Mouse (Mus musculus): ENCODE results near the gene Nrp1. TPM values are rescaled to one million over a fixed set of nuclear protein-coding genes. Genes with fewer than 3 reads are reported as not detected.

Gene Nrp1
- polyA plus RNA-seq, 1 experiment from 2014 or later: 89.0 TPM

DNA sequence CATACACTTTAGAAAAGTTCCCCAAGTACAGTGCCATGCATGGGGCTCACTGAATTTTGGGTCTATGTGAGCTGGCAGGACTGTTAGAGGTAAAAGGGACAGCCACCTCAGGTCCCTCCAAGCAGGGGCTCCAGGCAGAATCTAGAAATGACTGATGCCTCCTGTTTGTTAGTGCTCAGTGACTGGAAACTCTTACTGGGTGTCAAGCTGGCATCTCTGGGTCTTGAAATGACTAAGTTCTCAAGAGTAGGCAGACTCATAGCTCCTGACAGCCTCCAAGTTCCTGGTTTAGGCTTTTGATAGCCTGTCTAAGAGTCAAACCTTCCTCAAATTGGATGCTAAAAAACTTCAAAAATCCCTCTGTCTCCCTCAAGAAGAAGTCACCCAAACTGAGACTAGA lies 177.3 kb downstream of the Nrp1 start:
- no peak overlapping the region for H3K9ac ChIP-seq
- H3K4me3 ChIP-seq: no peak overlapping the region
- H3K27ac ChIP-seq: no peak overlapping the region
- no peaks in the 10 kb centered on the region for H3K36me3 ChIP-seq (replicated peaks)
- H3K4me2 ChIP-seq: no peak overlapping the region
- peaks cover 8% of the 10 kb centered on the region for H3K4me1 ChIP-seq
- ATAC-seq (replicated peaks): no peak
- no peaks in the 10 kb centered on the region for H3K9me3 ChIP-seq
- no peaks in the 10 kb centered on the region for H3K27me3 ChIP-seq (replicated peaks)

DNA sequence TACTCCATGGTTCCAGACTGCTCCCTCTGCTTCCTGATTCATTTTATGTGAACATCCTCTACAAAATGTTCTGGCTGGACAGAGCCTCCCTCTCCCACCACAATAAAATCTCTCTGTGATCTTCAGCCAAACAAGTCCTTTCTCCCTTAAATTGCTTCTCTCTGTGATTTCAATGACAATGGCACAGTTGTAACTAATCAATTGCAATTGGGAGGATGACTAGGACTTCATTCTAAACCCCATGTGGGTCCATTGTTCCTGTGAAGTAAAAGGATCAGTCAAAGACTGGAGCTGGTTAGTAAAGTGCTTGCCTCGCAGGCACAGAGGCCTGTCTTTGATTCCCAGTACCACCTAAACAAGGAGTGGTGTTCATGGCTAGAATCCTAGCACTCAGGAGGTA lies 180.0 kb downstream of the Nrp1 start:
- no peak for ATAC-seq (replicated peaks)
- H3K4me2 ChIP-seq: no peak overlapping the region
- WGBS: 12% methylated on average over 1 of the region's 1 CpGs
- H3K9ac ChIP-seq: no peak overlapping the region
- no peaks in the 10 kb centered on the region for H3K36me3 ChIP-seq (replicated peaks)
- H3K4me1 ChIP-seq: peaks cover 8% of the 10 kb centered on the region
- H3K4me3 ChIP-seq: no peak overlapping the region
- no peak overlapping the region for H3K27ac ChIP-seq
- no peaks in the 10 kb centered on the region for H3K9me3 ChIP-seq
- H3K27me3 ChIP-seq (replicated peaks): no peaks in the 10 kb centered on the region

DNA sequence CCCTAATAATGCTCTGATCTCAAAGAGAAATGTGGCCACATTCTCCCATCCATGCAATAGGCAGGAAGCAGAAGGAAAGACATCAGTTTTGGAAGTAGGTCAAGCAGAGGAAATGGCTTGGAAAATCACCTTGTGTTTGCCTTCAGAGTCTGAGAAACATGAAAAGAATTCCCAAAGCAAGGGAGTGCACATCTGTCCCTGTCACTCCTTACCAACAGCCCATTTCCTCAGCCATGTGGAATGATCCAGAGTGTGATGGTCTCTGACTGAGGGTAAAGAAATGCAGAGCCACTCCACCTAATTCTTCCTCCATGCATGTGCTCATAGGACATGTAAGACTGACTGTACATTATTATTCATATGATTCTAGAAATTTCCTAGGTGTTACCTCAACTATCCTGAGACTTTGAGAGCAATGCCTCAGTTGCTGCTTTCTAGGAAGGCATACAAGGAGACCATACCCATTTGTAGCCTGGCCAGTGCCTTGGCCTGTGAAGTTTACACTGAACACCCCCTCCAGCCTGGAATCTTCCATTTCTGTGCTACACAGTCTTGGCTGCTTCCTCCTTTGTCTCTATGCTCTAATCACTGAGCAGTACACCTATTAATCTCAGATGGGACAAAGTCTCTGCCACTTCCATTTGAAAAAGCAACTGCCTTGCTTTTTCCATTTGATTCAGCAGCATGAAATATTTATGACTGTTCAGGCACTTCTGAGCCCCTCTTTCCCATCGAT lies 183.1 kb downstream of the Nrp1 start:
- 64% methylated on average over 1 of the region's 1 CpGs for WGBS
- ATAC-seq (replicated peaks): no peak
- Histone ChIP-seq H3K4me2 (no peak overlapping the region), H3K36me3 (replicated peaks) (no peaks in the 10 kb centered on the region), H3K4me3 (no peak overlapping the region), H3K9me3 (no peaks in the 10 kb centered on the region), H3K27ac (no peak overlapping the region), H3K4me1 (no peaks in the 10 kb centered on the region), H3K9ac (no peak overlapping the region), H3K27me3 (replicated peaks) (no peaks in the 10 kb centered on the region)

DNA sequence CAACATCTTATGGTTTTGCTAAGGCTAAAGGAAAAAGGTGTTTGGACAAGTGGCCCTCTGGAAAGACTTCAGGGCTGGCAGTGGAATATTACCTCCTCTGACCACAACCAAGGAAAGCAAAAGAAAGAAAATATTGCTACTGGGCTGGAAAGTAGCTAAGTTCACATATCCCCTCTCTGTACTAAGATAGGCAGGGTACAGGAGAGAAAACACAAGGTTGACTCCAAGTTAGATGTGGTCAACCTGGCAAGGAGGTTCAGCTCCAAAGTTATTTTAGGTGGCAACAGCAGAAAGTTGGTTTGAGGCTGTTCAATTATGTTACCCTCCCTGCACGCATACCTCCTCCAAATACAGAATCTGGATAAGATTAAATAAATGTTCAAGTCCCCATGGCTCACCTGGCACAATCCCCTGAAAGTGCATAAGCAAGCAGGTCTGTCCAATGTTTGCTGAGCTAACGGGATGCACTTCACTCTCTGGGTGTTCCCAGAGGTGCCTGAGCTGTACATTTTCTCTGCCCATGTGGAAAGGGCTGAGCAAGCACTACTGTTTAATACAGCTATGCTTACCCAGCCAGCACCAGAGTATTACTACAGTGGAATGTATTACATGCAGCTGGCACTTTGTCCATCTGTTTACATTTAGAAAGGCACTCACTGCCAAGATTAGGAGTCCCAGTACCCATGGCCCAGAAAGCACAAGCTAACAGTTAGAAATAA lies 185.9 kb downstream of the Nrp1 start:
- WGBS: 84% methylated on average over 2 of the region's 2 CpGs
- ATAC-seq (replicated peaks): no peak
- H3K4me1 ChIP-seq: no peaks in the 10 kb centered on the region

DNA sequence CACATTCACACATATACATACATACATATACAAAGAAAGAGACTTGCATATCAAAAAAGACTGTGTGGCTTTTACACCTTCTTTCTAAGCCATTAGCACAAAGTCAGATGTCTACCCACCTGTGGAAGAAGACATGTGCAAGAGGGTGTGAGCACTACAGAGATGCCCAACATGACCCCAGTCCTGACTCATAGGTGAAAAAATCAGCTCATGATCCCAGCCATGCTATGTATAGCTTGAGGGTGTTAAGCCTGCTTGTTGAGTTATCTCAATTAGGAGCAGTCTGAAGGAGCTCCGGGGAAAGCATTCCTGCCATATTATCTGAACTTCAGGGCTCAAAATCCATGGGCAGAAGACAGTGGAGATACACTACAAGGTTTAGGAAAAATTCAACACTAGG lies 187.9 kb downstream of the Nrp1 start:
- no peak overlapping the region for H3K27ac ChIP-seq
- no peak overlapping the region for H3K4me2 ChIP-seq
- 94% methylated on average over 1 of the region's 1 CpGs for WGBS
- H3K9me3 ChIP-seq: no peaks in the 10 kb centered on the region
- H3K36me3 ChIP-seq (replicated peaks): no peaks in the 10 kb centered on the region
- H3K4me3 ChIP-seq: no peak overlapping the region
- no peaks in the 10 kb centered on the region for H3K4me1 ChIP-seq
- ATAC-seq (replicated peaks): no peak
- no peak overlapping the region for H3K9ac ChIP-seq
- H3K27me3 ChIP-seq (replicated peaks): no peaks in the 10 kb centered on the region

More for the DNA sequence above, 185.9 kb downstream of the Nrp1 start:
- H3K36me3 ChIP-seq (replicated peaks): no peaks in the 10 kb centered on the region
- no peak overlapping the region for H3K9ac ChIP-seq
- H3K27ac ChIP-seq: no peak overlapping the region
- H3K27me3 ChIP-seq (replicated peaks): no peaks in the 10 kb centered on the region
- no peaks in the 10 kb centered on the region for H3K9me3 ChIP-seq
- H3K4me3 ChIP-seq: no peak overlapping the region
- H3K4me2 ChIP-seq: no peak overlapping the region

DNA sequence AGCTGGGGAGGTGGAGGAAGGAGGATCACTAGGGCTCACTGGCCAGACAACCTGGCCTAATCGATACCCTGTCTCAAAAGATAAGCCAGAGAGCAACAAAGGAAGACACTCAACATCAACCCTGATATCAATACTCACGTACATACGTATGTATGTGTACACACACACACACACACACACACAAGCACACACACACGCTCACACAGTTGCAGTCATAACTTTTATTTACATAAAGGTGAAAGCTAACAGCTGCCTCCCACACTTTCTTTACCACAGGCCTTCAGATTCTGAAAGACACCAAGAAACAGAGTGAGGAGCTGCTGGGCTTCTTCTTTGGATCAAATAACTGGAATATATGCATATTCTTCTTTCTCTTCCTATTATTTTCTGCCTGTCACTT lies 189.0 kb downstream of the Nrp1 start:
- Histone ChIP-seq H3K9ac (no peak overlapping the region), H3K27ac (no peak overlapping the region), H3K9me3 (no peaks in the 10 kb centered on the region), H3K4me2 (no peak overlapping the region), H3K4me1 (no peaks in the 10 kb centered on the region), H3K36me3 (replicated peaks) (no peaks in the 10 kb centered on the region), H3K27me3 (replicated peaks) (no peaks in the 10 kb centered on the region), H3K4me3 (no peak overlapping the region)
- WGBS: 91% methylated on average over 4 of the region's 4 CpGs
- ATAC-seq (replicated peaks): no peak

DNA sequence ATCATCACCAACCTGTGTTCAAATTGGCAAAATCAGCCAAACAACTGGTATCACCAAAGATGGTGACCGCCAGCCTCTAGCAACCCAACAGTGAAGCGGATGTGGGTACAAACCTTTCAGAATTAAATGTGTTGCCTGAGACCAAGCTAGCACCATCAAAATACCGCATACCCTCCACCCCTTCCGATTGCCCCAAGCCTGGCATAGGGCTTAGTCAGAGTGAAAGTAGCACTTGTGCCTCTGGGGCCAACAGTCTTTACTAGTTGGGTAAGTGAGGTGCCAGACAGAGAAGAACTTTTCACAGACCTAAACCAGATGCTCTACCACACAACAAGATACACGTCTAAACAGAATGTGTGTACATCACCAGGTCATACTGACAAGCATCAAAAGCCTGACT lies 191.3 kb downstream of the Nrp1 start:
- no peak overlapping the region for H3K27ac ChIP-seq
- no peak overlapping the region for H3K9ac ChIP-seq
- H3K36me3 ChIP-seq (replicated peaks): no peaks in the 10 kb centered on the region
- H3K9me3 ChIP-seq: no peaks in the 10 kb centered on the region
- no peak overlapping the region for H3K4me2 ChIP-seq
- 94% methylated on average over 5 of the region's 5 CpGs for WGBS
- no peak overlapping the region for H3K4me3 ChIP-seq
- ATAC-seq (replicated peaks): no peak
- H3K27me3 ChIP-seq (replicated peaks): no peaks in the 10 kb centered on the region
- no peaks in the 10 kb centered on the region for H3K4me1 ChIP-seq

DNA sequence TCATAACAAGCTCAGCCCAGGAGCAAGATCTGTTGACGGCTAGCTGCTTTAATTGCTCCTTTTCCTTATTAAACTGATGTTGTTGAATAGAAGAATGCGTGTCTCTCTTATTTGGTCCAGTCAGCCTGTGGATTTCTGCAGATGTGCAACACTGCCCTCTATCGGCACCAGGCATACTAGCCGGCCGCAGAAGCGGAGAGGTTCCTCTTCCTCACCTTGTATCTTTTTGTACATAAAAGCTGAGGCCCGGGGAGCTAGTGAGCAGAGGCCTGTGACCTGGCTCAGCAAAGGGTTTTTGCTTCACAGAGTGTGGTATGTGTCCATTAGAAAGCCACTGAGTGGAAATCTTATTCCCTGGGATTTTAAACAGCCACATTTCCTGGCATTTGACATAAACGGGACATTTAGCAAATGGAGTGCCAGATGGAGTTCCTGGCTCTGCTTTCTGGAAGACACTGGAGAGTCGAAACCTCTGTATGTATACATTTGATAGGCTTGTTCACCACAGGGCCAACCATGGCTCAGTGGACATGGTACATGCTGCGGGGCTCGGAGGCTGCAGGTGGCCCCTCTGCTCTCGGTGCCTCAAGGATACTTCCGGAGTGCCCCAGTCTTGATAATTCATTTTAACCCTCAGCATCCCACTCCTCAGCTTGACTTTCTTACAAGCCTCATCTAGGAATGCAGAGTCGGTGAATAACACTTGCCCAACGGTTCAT lies 193.2 kb downstream of the Nrp1 start:
- H3K27ac ChIP-seq: no peak overlapping the region
- no peak overlapping the region for H3K9ac ChIP-seq
- H3K4me2 ChIP-seq: no peak overlapping the region
- H3K27me3 ChIP-seq (replicated peaks): no peaks in the 10 kb centered on the region
- no peak for ATAC-seq (replicated peaks)
- H3K4me1 ChIP-seq: no peaks in the 10 kb centered on the region
- 47% methylated on average over 15 of the region's 15 CpGs for WGBS
- no peak overlapping the region for H3K4me3 ChIP-seq
- H3K9me3 ChIP-seq: no peaks in the 10 kb centered on the region
- H3K36me3 ChIP-seq (replicated peaks): no peaks in the 10 kb centered on the region

MicroRNAs within 50 kb of the gene (microRNA counts, 519-probe panel; counts per million panel counts)
- microRNA mmu-miR-1903: 1,744 counts per million, percentile 9 among the panel's probes with 10 or more counts

Small RNA genes within 50 kb of the gene (microRNA-seq; reads per million reads assigned to microRNA genes)
- gene Mir1903: 0.92 reads per million
